Mouse (Mus musculus) neural tube, embryonic 12.5 days (tissue): Measurements from ENCODE around the gene Sorbs2. TPM values are rescaled to one million over a fixed set of nuclear protein-coding genes. Genes with fewer than 3 reads are reported as not detected.

Experiments
- ATAC-seq: fragments of 200-750 bp; cut with Nextera tagmentation; 2 replicates; pipeline ENCODE4 v1.8.0; 2017; ENCODE audit warnings: low read depth, mild to moderate bottlenecking, moderate TSS enrichment, moderate library complexity; ENCODE audit not compliant: low FRiP score
- H3K27ac ChIP-seq: fragments of 300-500 bp; sonication (generic); 2 replicates; pipeline ENCODE4 v1.5.1; 2016
- H3K27me3 ChIP-seq: fragments of 300-500 bp; sonication (generic); replicated peaks from 2 replicates; pipeline ENCODE4 v1.6.1; 2016; ENCODE audit warnings: mild to moderate bottlenecking
- H3K36me3 ChIP-seq: fragments of 300-500 bp; sonication (generic); 2 replicates; pipeline ENCODE4 v1.6.1; 2016; ENCODE audit warnings: mild to moderate bottlenecking
- H3K4me1 ChIP-seq: fragments of 300-500 bp; sonication (generic); 2 replicates; pipeline ENCODE4 v1.6.1; 2016
- H3K4me2 ChIP-seq: fragments of 300-500 bp; sonication (generic); replicated peaks from 2 replicates; pipeline ENCODE4 v1.6.1; 2016; ENCODE audit warnings: mild to moderate bottlenecking
- H3K4me3 ChIP-seq: fragments of 300-500 bp; sonication (generic); 2 replicates; pipeline ENCODE4 v1.5.1; 2016
- H3K9ac ChIP-seq: fragments of 300-500 bp; sonication (generic); 2 replicates; pipeline ENCODE4 v1.6.1; 2016; ENCODE audit warnings: mild to moderate bottlenecking
- H3K9me3 ChIP-seq: fragments of 300-500 bp; sonication (generic); 2 replicates; pipeline ENCODE4 v1.6.1; 2016; ENCODE audit warnings: mild to moderate bottlenecking
- WGBS: fragments of 180-500 bp; shearing (Covaris S2); methylation state at CpG from one replicate; pipeline ENCODE4 v1.1.7; 2016; 5-methylcytosine and 5-hydroxymethylcytosine counted together
- polyA plus RNA-seq: library from polyadenylated mRNA; unstranded; fragments of >200 nt; fragmentation: Nextera tagmentation; extraction: Ambion mirVana; gene quantifications from 2 replicates; pipeline ENCODE4 v1.2.1, GENCODE M21; 2016

Sorbs2 gene
- polyA plus RNA-seq, 1 experiment from 2014 or later, result 50.0 TPM

DNA sequence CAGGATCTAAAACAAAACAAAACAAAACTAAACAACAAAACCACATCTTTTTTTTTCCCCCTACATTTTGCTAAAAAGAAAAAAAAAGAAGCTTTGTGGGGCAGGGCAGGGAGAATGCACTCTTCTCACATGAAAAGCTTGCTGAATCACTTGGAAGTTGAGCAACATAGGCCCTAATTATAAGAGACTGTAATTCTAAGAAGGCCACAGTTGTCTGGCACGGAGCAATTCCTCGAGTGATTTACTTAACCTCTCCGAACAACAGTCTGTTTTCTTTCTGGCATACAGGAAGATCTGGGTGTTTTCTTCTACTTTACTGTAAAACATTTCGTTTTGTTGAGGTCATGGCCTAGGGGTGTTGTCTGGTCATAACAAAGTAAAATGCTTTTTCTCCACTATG lies 202.1 kb downstream of the Sorbs2 start:
- H3K4me2 ChIP-seq, result no peak overlapping the region
- H3K27me3 ChIP-seq, result no peaks in the 10 kb centered on the region
- 0 out of 2 replicates have a peak, but pooled peaks cover 1% of the 10 kb centered on the region for H3K4me1 ChIP-seq
- 67% methylated on average over 4 of the region's 4 CpGs for WGBS
- H3K9ac ChIP-seq, result no peak overlapping the region
- H3K27ac ChIP-seq, result no peak overlapping the region
- no peaks in the 10 kb centered on the region for H3K9me3 ChIP-seq
- no peaks in the 10 kb centered on the region for H3K36me3 ChIP-seq
- no peak overlapping the region for H3K4me3 ChIP-seq
- ATAC-seq, result no peak

DNA sequence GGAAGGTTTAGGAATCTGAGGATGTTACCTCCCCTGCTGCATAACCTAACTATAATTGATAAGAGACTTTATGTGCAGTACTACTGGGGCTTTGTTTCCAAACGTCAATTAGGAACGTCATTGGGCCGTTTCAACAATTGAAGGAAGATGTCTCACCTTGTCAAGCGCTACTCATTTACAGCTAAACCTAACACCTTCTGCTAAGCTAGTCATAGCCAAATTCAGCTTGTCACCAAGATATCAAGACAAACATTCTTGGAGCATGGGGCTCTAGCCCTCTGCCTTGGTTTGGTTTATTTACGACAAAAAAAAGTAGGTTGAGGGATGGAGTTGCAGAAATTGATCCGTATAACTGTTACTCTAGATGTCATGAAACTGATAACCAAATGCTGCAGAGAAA lies 205.0 kb downstream of the Sorbs2 start:
- H3K9ac ChIP-seq, result no peak overlapping the region
- H3K4me1 ChIP-seq, result peaks cover 10% of the 10 kb centered on the region; the same call in 1 of the 2 replicates
- no peak for ATAC-seq
- H3K27me3 ChIP-seq, result no peaks in the 10 kb centered on the region
- H3K9me3 ChIP-seq, result no peaks in the 10 kb centered on the region
- 92% methylated on average over 6 of the region's 6 CpGs for WGBS
- no peak overlapping the region for H3K27ac ChIP-seq
- H3K36me3 ChIP-seq, result no peaks in the 10 kb centered on the region
- no peak overlapping the region for H3K4me3 ChIP-seq
- no peak overlapping the region for H3K4me2 ChIP-seq

DNA sequence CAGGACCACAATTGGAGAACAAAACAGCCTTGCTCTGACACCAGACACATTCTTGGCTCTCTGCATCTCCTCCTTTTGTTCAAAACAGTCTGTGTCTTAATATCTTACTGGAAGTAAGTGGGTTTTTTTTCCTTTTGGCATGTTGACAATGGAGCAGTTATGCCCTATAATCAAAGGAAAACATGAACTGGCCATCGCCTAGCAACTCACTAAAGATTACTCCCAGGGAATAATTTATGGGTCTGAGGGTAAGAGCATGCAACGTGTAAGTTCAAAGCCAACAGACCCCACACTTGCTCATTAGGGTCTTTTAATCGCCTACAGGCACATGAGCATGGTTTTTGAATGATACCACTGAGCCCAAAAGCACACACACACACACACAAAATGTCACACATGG lies 207.2 kb downstream of the Sorbs2 start:
- no peak overlapping the region for H3K27ac ChIP-seq
- H3K9ac ChIP-seq, result no peak overlapping the region
- H3K27me3 ChIP-seq, result no peaks in the 10 kb centered on the region
- no peak overlapping the region for H3K4me2 ChIP-seq
- H3K36me3 ChIP-seq, result no peaks in the 10 kb centered on the region
- no peak overlapping the region for H3K4me3 ChIP-seq
- no peak for ATAC-seq
- 31% methylated on average over 3 of the region's 3 CpGs for WGBS
- H3K9me3 ChIP-seq, result no peaks in the 10 kb centered on the region
- H3K4me1 ChIP-seq, result peaks cover 10% of the 10 kb centered on the region; the same call in 1 of the 2 replicates

DNA sequence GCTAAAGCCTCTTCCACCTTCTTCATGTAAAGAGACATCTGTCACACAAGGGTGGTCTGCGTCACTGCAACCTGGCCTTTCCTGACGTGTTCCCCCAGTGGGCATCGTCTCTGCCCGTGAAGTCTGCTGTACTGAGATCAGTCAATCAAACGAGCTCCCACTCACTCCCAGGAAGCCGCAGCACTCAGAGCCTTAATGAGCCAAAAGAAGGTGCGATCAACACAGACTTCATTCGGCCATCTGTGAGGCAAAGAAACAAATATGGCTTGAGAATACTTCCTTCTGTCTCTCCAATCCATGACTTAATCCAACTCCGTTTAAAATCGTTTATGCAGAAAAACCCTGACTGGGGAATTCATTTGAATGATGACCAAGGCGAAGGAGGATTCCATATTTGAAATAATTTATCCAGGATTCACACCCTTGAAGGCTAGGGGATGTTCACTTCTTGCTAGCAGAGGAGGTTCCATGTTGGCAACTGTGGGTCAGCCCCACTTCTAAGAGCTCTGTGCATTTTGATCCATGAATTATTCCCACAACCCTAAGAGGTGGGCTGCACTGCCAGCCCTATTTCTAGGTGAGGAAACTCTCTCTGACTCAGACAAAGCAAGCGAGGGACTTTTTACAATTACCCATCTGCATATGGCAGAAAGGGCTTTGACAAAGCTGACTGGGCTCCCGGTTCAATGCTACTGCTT lies 207.9 kb downstream of the Sorbs2 start:
- ATAC-seq, result no peak
- Histone ChIP-seq H3K9ac (no peak overlapping the region), H3K4me2 (no peak overlapping the region), H3K36me3 (no peaks in the 10 kb centered on the region), H3K9me3 (no peaks in the 10 kb centered on the region), H3K27ac (no peak overlapping the region), H3K4me3 (no peak overlapping the region), H3K4me1 (peaks cover 10% of the 10 kb centered on the region; the same call in 1 of the 2 replicates), H3K27me3 (no peaks in the 10 kb centered on the region)
- WGBS, result 71% methylated on average over 13 of the region's 13 CpGs

DNA sequence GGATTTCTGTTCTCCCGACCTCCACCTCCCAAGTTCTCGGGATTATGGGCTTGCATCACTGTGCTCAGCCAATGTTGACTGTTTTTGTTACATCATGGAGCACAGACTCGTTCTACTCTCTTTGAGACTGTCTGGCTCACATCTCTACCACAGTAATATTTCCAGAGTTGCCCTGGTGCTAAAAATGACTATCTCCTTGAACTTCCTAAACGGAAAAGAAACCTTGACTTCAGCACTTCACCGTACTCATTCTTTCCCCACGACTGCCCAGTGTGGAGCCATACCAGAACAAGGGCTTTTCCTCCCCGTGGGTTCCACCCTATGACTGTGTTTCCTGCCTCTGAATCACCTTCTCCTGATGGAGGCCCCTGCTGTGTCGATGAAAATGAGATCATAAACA lies 212.2 kb downstream of the Sorbs2 start:
- Histone ChIP-seq H3K4me1 (peaks cover 9% of the 10 kb centered on the region; the same call in 1 of the 2 replicates), H3K36me3 (no peaks in the 10 kb centered on the region), H3K4me2 (no peak overlapping the region), H3K27ac (no peak overlapping the region), H3K27me3 (no peaks in the 10 kb centered on the region), H3K4me3 (no peak overlapping the region), H3K9me3 (no peaks in the 10 kb centered on the region), H3K9ac (no peak overlapping the region)
- WGBS, result 67% methylated on average over 8 of the region's 8 CpGs
- no peak for ATAC-seq

DNA sequence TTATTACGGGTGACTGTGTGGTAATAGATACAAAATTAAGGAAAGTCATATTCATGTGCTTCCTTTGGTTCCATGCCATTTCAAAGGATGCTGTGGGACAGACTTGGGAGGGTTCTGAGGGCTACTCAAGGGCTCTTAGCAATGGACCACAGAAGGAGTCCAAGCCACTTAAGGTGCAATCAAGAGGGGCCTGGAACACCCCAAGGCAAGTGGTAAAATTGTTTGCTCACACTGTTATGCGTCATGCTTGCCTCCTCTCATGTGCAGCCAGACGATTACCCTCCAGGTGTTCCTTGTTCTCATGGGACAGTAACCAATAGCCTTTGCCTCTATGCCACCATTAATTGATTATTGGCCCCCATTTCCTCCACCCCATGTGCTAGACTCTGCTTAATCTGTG lies 216.6 kb downstream of the Sorbs2 start:
- Histone ChIP-seq H3K36me3 (no peaks in the 10 kb centered on the region), H3K27ac (no peak overlapping the region), H3K27me3 (no peaks in the 10 kb centered on the region), H3K4me3 (no peak overlapping the region), H3K4me2 (no peak overlapping the region), H3K4me1 (no peaks in the 10 kb centered on the region), H3K9ac (no peak overlapping the region), H3K9me3 (no peaks in the 10 kb centered on the region)
- 77% methylated on average over 3 of the region's 3 CpGs for WGBS
- ATAC-seq, result no peak

DNA sequence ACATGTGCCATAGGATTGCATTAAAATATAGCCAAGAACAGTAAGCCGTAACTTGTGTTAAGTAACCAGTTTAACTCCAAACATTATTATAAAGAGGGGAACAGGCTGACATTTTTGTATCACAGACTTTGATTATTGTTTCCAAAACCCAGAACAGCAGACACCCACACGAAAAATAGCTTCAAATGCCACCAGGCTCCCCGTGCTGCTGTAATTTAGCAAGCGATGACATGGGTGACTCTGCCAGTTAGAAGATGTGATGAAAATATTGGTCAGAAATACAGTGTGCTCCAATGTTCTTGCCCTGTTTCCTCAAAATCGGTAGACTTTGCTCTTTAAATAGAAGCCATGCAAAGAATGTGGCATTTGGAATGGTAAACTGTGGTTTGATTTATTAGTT lies 217.7 kb downstream of the Sorbs2 start:
- ATAC-seq, result no peak
- H3K4me2 ChIP-seq, result no peak overlapping the region
- no peak overlapping the region for H3K9ac ChIP-seq
- 78% methylated on average over 5 of the region's 5 CpGs for WGBS
- H3K27ac ChIP-seq, result no peak overlapping the region
- no peak overlapping the region for H3K4me3 ChIP-seq
- H3K4me1 ChIP-seq, result no peaks in the 10 kb centered on the region
- no peaks in the 10 kb centered on the region for H3K27me3 ChIP-seq
- H3K36me3 ChIP-seq, result no peaks in the 10 kb centered on the region
- no peaks in the 10 kb centered on the region for H3K9me3 ChIP-seq

DNA sequence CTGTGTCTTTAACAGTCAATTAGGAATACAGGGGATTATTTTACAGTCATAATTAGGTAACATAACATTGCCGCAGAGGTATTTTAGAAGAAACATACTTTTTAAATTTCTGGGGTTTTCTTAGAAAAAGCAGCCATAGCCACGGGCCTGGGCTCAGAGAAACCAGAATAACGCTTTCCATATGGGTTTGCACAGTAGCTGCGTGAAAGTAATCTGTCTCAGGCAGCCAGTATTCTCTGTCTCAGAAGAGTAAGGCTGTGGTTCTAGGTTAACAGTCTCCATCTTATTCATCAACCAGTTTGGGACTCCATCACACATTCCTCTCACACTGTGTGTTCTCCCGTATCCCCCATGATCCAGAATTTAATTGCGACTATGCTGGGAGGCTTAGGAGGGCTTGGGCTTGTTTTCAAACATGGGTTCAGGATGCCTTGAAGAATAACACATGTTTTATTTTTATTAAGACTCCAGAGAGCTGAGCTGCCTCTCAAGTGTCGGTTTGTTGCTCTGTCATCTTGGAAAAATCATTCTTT lies 222.3 kb downstream of the Sorbs2 start:
- Histone ChIP-seq H3K36me3 (no peaks in the 10 kb centered on the region), H3K4me2 (no peak overlapping the region), H3K9me3 (no peaks in the 10 kb centered on the region), H3K27me3 (no peaks in the 10 kb centered on the region), H3K9ac (no peak overlapping the region), H3K4me3 (no peak overlapping the region), H3K4me1 (no peaks in the 10 kb centered on the region), H3K27ac (no peak overlapping the region)
- 76% methylated on average over 7 of the region's 7 CpGs for whole genome bisulfite sequencing
- ATAC-seq, result no peak

DNA sequence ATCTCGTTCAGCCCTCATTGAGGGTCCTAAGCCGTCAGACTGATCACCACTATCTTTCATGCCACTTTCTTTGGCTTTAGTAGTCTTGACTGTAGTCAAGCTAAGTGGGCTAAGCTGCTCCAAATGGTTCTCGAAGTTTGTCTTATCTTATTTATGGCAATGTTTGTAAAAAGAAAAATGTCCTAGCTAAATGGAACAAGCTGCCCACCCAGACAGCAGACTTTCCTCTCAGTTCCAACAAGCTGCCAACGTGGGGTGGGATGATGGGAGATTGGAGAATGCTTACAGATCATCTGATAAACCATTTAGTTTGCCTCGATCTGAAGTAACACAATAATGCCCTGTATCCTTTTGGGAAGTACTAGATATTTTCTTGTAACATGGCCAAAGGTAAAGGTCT lies 223.2 kb downstream of the Sorbs2 start:
- no peaks in the 10 kb centered on the region for H3K4me1 ChIP-seq
- no peaks in the 10 kb centered on the region for H3K36me3 ChIP-seq
- H3K27ac ChIP-seq, result no peak overlapping the region
- ATAC-seq, result no peak
- H3K27me3 ChIP-seq, result no peaks in the 10 kb centered on the region
- no peak overlapping the region for H3K9ac ChIP-seq
- H3K4me3 ChIP-seq, result no peak overlapping the region
- H3K4me2 ChIP-seq, result no peak overlapping the region
- no peaks in the 10 kb centered on the region for H3K9me3 ChIP-seq
- WGBS, result 82% methylated on average over 5 of the region's 5 CpGs

DNA sequence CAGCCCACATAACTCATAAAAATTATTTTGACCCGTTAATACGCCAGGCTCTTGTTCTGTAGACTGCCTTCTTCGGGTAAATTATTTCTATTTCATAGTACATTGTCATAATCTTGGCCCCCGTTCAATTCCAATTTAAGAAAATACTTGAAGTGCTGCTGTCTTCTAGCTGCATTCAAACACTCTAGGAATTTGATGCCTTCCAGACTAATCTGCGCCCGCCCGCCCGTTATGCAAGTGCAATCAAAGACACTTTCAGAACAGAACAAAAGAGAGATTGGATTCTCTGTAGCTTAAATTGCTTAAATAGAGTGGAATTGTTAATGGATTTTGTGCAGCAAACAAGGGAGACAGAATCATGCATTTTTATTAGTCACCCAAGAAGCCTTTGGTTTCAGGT lies 226.5 kb downstream of the Sorbs2 start:
- H3K9ac ChIP-seq, result no peak overlapping the region
- H3K27me3 ChIP-seq, result no peaks in the 10 kb centered on the region
- no peak overlapping the region for H3K27ac ChIP-seq
- WGBS, result 87% methylated on average over 8 of the region's 8 CpGs
- H3K4me3 ChIP-seq, result no peak overlapping the region
- no peaks in the 10 kb centered on the region for H3K9me3 ChIP-seq
- ATAC-seq, result no peak
- H3K4me2 ChIP-seq, result no peak overlapping the region
- H3K4me1 ChIP-seq, result no peaks in the 10 kb centered on the region
- no peaks in the 10 kb centered on the region for H3K36me3 ChIP-seq

DNA sequence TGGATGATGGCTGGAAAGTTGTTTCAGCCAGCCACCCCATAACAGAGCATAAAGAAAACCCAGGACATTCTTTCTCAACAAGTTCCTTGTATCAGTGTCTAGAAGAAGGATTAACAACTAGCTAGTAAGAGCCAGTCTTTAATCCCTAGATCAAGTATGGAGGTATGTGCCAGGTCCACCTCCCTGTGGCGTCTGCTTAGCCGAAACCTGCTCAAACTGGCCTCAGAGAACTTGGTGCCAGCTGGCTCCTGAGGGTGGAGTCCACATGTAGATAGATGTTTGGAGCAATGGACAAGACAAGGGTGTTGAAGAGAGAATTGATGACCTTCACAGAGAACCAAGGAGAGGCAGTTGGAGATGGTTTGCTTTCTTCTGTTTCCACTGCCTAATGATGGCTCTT lies 229.7 kb downstream of the Sorbs2 start:
- H3K27me3 ChIP-seq, result no peaks in the 10 kb centered on the region
- no peak overlapping the region for H3K9ac ChIP-seq
- no peaks in the 10 kb centered on the region for H3K9me3 ChIP-seq
- no peak for ATAC-seq
- 93% methylated on average over 2 of the region's 2 CpGs for WGBS
- H3K4me3 ChIP-seq, result no peak overlapping the region
- H3K4me1 ChIP-seq, result no peaks in the 10 kb centered on the region
- H3K4me2 ChIP-seq, result no peak overlapping the region
- H3K27ac ChIP-seq, result no peak overlapping the region
- H3K36me3 ChIP-seq, result no peaks in the 10 kb centered on the region

DNA sequence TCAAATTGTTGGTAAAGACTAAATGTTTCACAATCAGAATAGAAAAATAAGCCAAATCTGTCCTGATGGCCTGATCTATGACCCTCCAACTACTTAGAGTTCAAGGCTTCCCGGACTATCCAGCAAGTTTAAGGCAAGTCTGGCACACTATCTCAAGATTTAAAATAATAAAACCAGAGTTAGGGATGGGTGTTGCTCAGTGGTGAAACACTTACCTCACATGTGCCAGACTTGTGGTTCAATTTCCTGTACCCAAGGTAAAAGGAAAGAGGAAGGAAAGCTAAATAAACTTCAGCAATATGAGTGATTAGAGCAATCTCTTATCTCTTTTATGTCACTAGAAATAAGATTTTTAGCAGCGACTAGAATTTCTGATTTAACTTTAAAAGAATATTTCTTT lies 235.7 kb downstream of the Sorbs2 start:
- Histone ChIP-seq H3K4me1 (no peaks in the 10 kb centered on the region), H3K9me3 (no peaks in the 10 kb centered on the region)
- WGBS, result 94% methylated on average over 2 of the region's 2 CpGs

DNA sequence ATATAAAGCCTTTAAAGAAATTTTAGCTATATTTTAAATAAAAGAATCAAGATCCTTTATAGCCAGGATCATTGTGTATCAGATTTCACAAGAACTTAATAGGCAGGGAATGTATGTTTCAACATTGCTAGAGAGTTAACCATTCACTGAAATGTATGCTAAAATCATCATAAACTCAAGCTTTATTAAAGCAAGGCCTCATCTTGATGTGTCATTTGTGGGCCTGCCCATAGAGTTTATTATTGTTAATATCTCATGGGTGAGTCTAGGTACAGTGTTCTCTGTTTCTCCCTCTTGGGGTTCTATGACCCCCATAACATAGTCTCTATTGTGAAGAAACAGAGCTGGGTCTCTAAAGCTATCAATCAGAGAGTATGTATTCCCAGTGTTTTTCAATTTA lies 236.2 kb downstream of the Sorbs2 start:
- Histone ChIP-seq H3K27me3 (no peaks in the 10 kb centered on the region), H3K4me2 (no peak overlapping the region), H3K9ac (no peak overlapping the region), H3K36me3 (no peaks in the 10 kb centered on the region), H3K4me1 (no peaks in the 10 kb centered on the region), H3K9me3 (no peaks in the 10 kb centered on the region), H3K4me3 (no peak overlapping the region), H3K27ac (no peak overlapping the region)
- no peak for ATAC-seq

More for the DNA sequence above, 235.7 kb downstream of the Sorbs2 start:
- Histone ChIP-seq H3K36me3 (no peaks in the 10 kb centered on the region), H3K27me3 (no peaks in the 10 kb centered on the region), H3K9ac (no peak overlapping the region), H3K27ac (no peak overlapping the region), H3K4me2 (no peak overlapping the region), H3K4me3 (no peak overlapping the region)
- no peak for ATAC-seq
